Mouse (Mus musculus): ENCODE data around the gene Fat1. TPM values are rescaled to one million over a fixed set of nuclear protein-coding genes. Genes with fewer than 3 reads are reported as not detected.

Fat1 gene
- 20.3 and 20.5 TPM in 2 replicates for polyA plus RNA-seq (2016; fragmentation: Nextera tagmentation; extraction: Ambion mirVana)

GRCm38 (mm10) chr8:44934850-44935497 is at the start of gene Fat1:
TSS of gene Fat1 (plus strand) at chr8:44935447.
- Histone ChIP-seq H3K4me3 (peak within 1 kb of the TSS; percentile 81), H3K27me3 (ENCODE audit: poor library complexity, severe bottlenecking) (peaks cover 17% of the 10 kb centered on the region), H3K27ac (peak within 1 kb of the TSS; percentile 96), H3K9me3 (no peaks in the 10 kb centered on the region), H3K4me1 (peaks cover 20% of the 10 kb centered on the region), H3K36me3 (replicated peaks) (no peaks in the 10 kb centered on the region)
- under 1% methylated on average over 49 of the region's 49 CpGs for WGBS
- peak; percentile 91 for DNase-seq (ENCODE audit: extremely low spot score, low spot score)

- DNase-seq (ENCODE audit: extremely low spot score, low spot score), result no peak
- H3K4me1 ChIP-seq, result no peaks in the 10 kb centered on the region
- no peak overlapping the region for H3K4me3 ChIP-seq
- H3K36me3 ChIP-seq (replicated peaks), result no peaks in the 10 kb centered on the region
- H3K9me3 ChIP-seq, result no peaks in the 10 kb centered on the region
- no peak overlapping the region for H3K27ac ChIP-seq
- WGBS, result 84% methylated on average over 6 of the region's 6 CpGs
- no peaks in the 10 kb centered on the region for H3K27me3 ChIP-seq (ENCODE audit: poor library complexity, severe bottlenecking)
Measured at GRCm38 (mm10) chr8:44894626-44895025, 40.6 kb upstream of the Fat1 start.

- H3K27ac ChIP-seq, result no peak overlapping the region
- H3K4me3 ChIP-seq, result no peak overlapping the region
- H3K27me3 ChIP-seq (ENCODE audit: poor library complexity, severe bottlenecking), result no peaks in the 10 kb centered on the region
- no peaks in the 10 kb centered on the region for H3K36me3 ChIP-seq (replicated peaks)
- no peaks in the 10 kb centered on the region for H3K9me3 ChIP-seq
- 77% methylated on average over 12 of the region's 12 CpGs for WGBS
- no peaks in the 10 kb centered on the region for H3K4me1 ChIP-seq
- DNase-seq (ENCODE audit: extremely low spot score, low spot score), result no peak
Measured at GRCm38 (mm10) chr8:44899575-44899991, 35.7 kb upstream of the Fat1 start.

- Histone ChIP-seq H3K36me3 (replicated peaks) (no peaks in the 10 kb centered on the region), H3K27me3 (ENCODE audit: poor library complexity, severe bottlenecking) (no peaks in the 10 kb centered on the region), H3K4me1 (no peaks in the 10 kb centered on the region), H3K4me3 (no peak overlapping the region), H3K27ac (no peak overlapping the region), H3K9me3 (no peaks in the 10 kb centered on the region)
- 88% methylated on average over 12 of the region's 12 CpGs for WGBS
- no peak for DNase-seq (ENCODE audit: extremely low spot score, low spot score)
Measured at GRCm38 (mm10) chr8:44911126-44911903, 23.9 kb upstream of the Fat1 start.

GRCm38 (mm10) chr8:44919487-44920082 is 15.7 kb upstream of the Fat1 start:
- no peak for DNase-seq (ENCODE audit: extremely low spot score, low spot score)

GRCm38 (mm10) chr8:44920379-44921032 is 14.7 kb upstream of the Fat1 start:
- DNase-seq (ENCODE audit: extremely low spot score, low spot score), result no peak
- 63% methylated on average over 7 of the region's 7 CpGs for WGBS
- peaks cover 5% of the 10 kb centered on the region; the same call in 1 of the 2 replicates for H3K4me1 ChIP-seq

More at GRCm38 (mm10) chr8:44919487-44920082, 15.7 kb upstream of the Fat1 start:
- Histone ChIP-seq H3K27me3 (ENCODE audit: poor library complexity, severe bottlenecking) (no peaks in the 10 kb centered on the region), H3K27ac (no peak overlapping the region), H3K4me3 (no peak overlapping the region), H3K36me3 (replicated peaks) (no peaks in the 10 kb centered on the region), H3K4me1 (peaks cover 5% of the 10 kb centered on the region; the same call in 1 of the 2 replicates), H3K9me3 (no peaks in the 10 kb centered on the region)
- WGBS, result 89% methylated on average over 12 of the region's 12 CpGs

GRCm38 (mm10) chr8:44924995-44925394 is 10.3 kb upstream of the Fat1 start:
- peaks cover 4% of the 10 kb centered on the region; the same call in 1 of the 2 replicates for H3K9me3 ChIP-seq
- H3K4me1 ChIP-seq, result peaks cover 5% of the 10 kb centered on the region; the same call in 1 of the 2 replicates
- H3K27ac ChIP-seq, result no peak overlapping the region
- H3K27me3 ChIP-seq (ENCODE audit: poor library complexity, severe bottlenecking), result no peaks in the 10 kb centered on the region
- 95% methylated on average over 5 of the region's 5 CpGs for WGBS
- H3K4me3 ChIP-seq, result no peak overlapping the region
- DNase-seq (ENCODE audit: extremely low spot score, low spot score), result no peak
- no peaks in the 10 kb centered on the region for H3K36me3 ChIP-seq (replicated peaks)

More at GRCm38 (mm10) chr8:44920379-44921032, 14.7 kb upstream of the Fat1 start:
- H3K36me3 ChIP-seq (replicated peaks), result no peaks in the 10 kb centered on the region
- no peak overlapping the region for H3K4me3 ChIP-seq
- H3K9me3 ChIP-seq, result no peaks in the 10 kb centered on the region
- no peaks in the 10 kb centered on the region for H3K27me3 ChIP-seq (ENCODE audit: poor library complexity, severe bottlenecking)
- H3K27ac ChIP-seq, result no peak overlapping the region

GRCm38 (mm10) chr8:44930058-44930457 is 5.2 kb upstream of the Fat1 start:
- Histone ChIP-seq H3K36me3 (replicated peaks) (no peaks in the 10 kb centered on the region), H3K4me1 (peaks cover 11% of the 10 kb centered on the region), H3K9me3 (peaks cover 4% of the 10 kb centered on the region; the same call in 1 of the 2 replicates), H3K4me3 (no peak overlapping the region), H3K27ac (no peak overlapping the region), H3K27me3 (ENCODE audit: poor library complexity, severe bottlenecking) (peaks cover 17% of the 10 kb centered on the region)
- 86% methylated on average over 3 of the region's 3 CpGs for WGBS
- no peak for DNase-seq (ENCODE audit: extremely low spot score, low spot score)

- H3K4me3 ChIP-seq, result no peak overlapping the region
- H3K27me3 ChIP-seq (ENCODE audit: poor library complexity, severe bottlenecking), result peaks cover 17% of the 10 kb centered on the region
- H3K27ac ChIP-seq, result no peak overlapping the region
- no peak for DNase-seq (ENCODE audit: extremely low spot score, low spot score)
- no peaks in the 10 kb centered on the region for H3K36me3 ChIP-seq (replicated peaks)
- H3K4me1 ChIP-seq, result peaks cover 11% of the 10 kb centered on the region
- 94% methylated on average over 9 of the region's 9 CpGs for WGBS
- H3K9me3 ChIP-seq, result peaks cover 4% of the 10 kb centered on the region; the same call in 1 of the 2 replicates
Measured at GRCm38 (mm10) chr8:44932546-44933342, 2.5 kb upstream of the Fat1 start.

- WGBS, result 48% methylated on average over 6 of the region's 6 CpGs
- H3K4me3 ChIP-seq, result peak overlapping the region; percentile 81
- no peaks in the 10 kb centered on the region for H3K36me3 ChIP-seq (replicated peaks)
- DNase-seq (ENCODE audit: extremely low spot score, low spot score), result no peak
- H3K27ac ChIP-seq, result no peak overlapping the region
- H3K9me3 ChIP-seq, result peaks cover 4% of the 10 kb centered on the region; the same call in 1 of the 2 replicates
- H3K27me3 ChIP-seq (ENCODE audit: poor library complexity, severe bottlenecking), result peaks cover 17% of the 10 kb centered on the region
- peaks cover 11% of the 10 kb centered on the region for H3K4me1 ChIP-seq
Measured at GRCm38 (mm10) chr8:44933478-44933877, 1.8 kb upstream of the Fat1 start.

GRCm38 (mm10) chr8:44934416-44934815 is 831 bp upstream of the Fat1 start:
- Histone ChIP-seq H3K27me3 (ENCODE audit: poor library complexity, severe bottlenecking) (peaks cover 17% of the 10 kb centered on the region), H3K4me3 (peak overlapping the region; percentile 81), H3K27ac (peak overlapping the region; percentile 96), H3K4me1 (peaks cover 15% of the 10 kb centered on the region), H3K36me3 (replicated peaks) (no peaks in the 10 kb centered on the region), H3K9me3 (0 out of 2 replicates have a peak, but pooled peaks cover 4% of the 10 kb centered on the region)
- no peak for DNase-seq (ENCODE audit: extremely low spot score, low spot score)
- WGBS, result 2% methylated on average over 13 of the region's 13 CpGs

Data from forebrain, embryonic 10.5 days (tissue).